Mouse (Mus musculus): ENCODE measurements around the gene Ugt1a7c.

Ugt1a7c gene

GRCm38 (mm10) chr1:88240072-88240471, 145.2 kb downstream of the Ugt1a7c start:
- DNase-seq (ENCODE audit: low spot score), result no peak

- DNase-seq (ENCODE audit: low spot score), result no peak
Observed at GRCm38 (mm10) chr1:88240579-88240978, 145.7 kb downstream of the Ugt1a7c start.

GRCm38 (mm10) chr1:88243861-88244260, 149.0 kb downstream of the Ugt1a7c start:
- DNase-seq (ENCODE audit: low spot score), result no peak

GRCm38 (mm10) chr1:88245881-88246280, 151.0 kb downstream of the Ugt1a7c start:
- no peak for DNase-seq (ENCODE audit: low spot score)

- no peak for DNase-seq (ENCODE audit: low spot score)
Observed at GRCm38 (mm10) chr1:88246386-88246785, 151.5 kb downstream of the Ugt1a7c start.

- DNase-seq (ENCODE audit: low spot score), result no peak
Observed at GRCm38 (mm10) chr1:88247660-88248059, 152.8 kb downstream of the Ugt1a7c start.

- DNase-seq (ENCODE audit: low spot score), result no peak
Observed at GRCm38 (mm10) chr1:88248658-88249057, 153.8 kb downstream of the Ugt1a7c start.

GRCm38 (mm10) chr1:88249596-88249995, 154.7 kb downstream of the Ugt1a7c start:
- DNase-seq (ENCODE audit: low spot score), result no peak

GRCm38 (mm10) chr1:88250023-88250422, 155.2 kb downstream of the Ugt1a7c start:
- no peak for DNase-seq (ENCODE audit: low spot score)

GRCm38 (mm10) chr1:88253106-88253505, 158.2 kb downstream of the Ugt1a7c start:
- no peak for DNase-seq (ENCODE audit: low spot score)

GRCm38 (mm10) chr1:88253540-88253939, 158.7 kb downstream of the Ugt1a7c start:
- DNase-seq (ENCODE audit: low spot score), result no peak

- DNase-seq (ENCODE audit: low spot score), result no peak
Observed at GRCm38 (mm10) chr1:88254793-88255465, 160.1 kb downstream of the Ugt1a7c start.

GRCm38 (mm10) chr1:88255466-88255857, 160.6 kb downstream of the Ugt1a7c start:
- no peak for DNase-seq (ENCODE audit: low spot score)

GRCm38 (mm10) chr1:88255989-88256754, 161.3 kb downstream of the Ugt1a7c start:
- no peak for DNase-seq (ENCODE audit: low spot score)

GRCm38 (mm10) chr1:88256886-88257663, 162.2 kb downstream of the Ugt1a7c start:
- no peak for DNase-seq (ENCODE audit: low spot score)

- DNase-seq (ENCODE audit: low spot score), result no peak
Observed at GRCm38 (mm10) chr1:88257681-88258080, 162.8 kb downstream of the Ugt1a7c start.

- DNase-seq (ENCODE audit: low spot score), result no peak
Observed at GRCm38 (mm10) chr1:88258361-88258760, 163.5 kb downstream of the Ugt1a7c start.

GRCm38 (mm10) chr1:88258881-88259642, 164.2 kb downstream of the Ugt1a7c start:
- no peak for DNase-seq (ENCODE audit: low spot score)

GRCm38 (mm10) chr1:88259643-88260024, 164.8 kb downstream of the Ugt1a7c start:
- no peak for DNase-seq (ENCODE audit: low spot score)

- no peak for DNase-seq (ENCODE audit: low spot score)
Observed at GRCm38 (mm10) chr1:88260114-88260513, 165.3 kb downstream of the Ugt1a7c start.

- DNase-seq (ENCODE audit: low spot score), result no peak
Observed at GRCm38 (mm10) chr1:88260604-88261377, 165.9 kb downstream of the Ugt1a7c start.
